Mouse (Mus musculus): ENCODE data around the gene Ccnk.

Gene Ccnk

DNA sequence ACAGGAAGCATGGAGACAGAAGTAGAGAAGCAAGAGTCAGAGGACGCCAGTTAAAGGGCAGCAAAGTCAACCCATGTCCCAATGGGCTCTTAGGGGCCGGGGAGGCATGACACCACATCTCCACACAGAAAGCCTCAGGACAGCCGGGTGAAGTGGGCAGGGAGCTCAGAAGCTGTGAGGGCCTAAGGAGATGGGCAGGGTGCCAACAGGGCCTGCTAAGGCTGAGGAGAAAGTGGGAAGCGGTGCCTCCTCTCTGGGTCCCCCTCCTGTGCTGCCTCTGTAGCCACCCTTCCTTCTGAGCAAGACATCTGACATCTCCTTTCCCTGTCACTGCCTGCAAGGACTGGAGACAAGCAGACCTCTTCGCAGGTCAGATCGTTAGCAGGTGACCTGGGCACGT is 46.4 kb downstream of the Ccnk start:
- peak; percentile 55 to 59 for DNase-seq

DNA sequence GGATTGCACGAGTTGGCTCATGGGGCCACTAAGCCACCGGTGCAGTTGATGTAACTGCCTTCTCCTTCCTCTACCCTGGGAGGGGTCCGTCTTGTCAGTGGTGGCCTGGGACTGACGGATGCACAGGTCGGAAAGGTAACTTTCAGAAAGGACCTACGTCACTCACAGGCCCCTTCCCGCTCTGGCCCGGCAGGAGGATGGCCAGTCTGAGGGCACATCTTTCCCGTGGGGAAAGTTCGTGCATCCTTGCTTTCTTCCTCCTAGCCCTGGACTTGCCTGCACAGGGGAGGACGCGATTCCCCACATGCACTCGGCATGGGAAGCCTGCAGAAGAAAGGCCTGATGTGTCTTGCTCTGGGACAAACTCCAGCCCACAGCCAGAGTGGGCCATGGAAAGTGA is 46.8 kb downstream of the Ccnk start:
- no peak for DNase-seq

DNA sequence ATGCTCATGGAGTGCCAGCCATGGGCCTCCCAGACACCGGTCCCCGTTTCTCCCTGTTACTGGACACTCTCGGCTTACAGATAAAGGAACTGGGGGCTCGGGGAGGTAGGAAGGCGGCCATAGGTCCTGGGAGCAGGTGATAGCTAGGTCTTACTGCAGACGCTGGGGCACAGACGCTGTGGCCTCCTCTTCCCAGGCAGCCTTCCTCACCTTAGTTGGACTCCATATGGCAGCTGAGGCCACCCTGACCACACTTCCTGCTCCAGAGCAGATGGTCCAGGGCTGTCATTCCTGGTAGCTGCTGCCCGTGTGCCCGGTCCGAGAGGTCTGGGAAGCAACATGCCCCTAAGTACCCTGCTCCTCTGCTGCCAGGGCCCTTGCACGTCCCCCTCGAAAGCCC is 47.6 kb downstream of the Ccnk start:
- peak; percentile 76 to 79 for DNase-seq

DNA sequence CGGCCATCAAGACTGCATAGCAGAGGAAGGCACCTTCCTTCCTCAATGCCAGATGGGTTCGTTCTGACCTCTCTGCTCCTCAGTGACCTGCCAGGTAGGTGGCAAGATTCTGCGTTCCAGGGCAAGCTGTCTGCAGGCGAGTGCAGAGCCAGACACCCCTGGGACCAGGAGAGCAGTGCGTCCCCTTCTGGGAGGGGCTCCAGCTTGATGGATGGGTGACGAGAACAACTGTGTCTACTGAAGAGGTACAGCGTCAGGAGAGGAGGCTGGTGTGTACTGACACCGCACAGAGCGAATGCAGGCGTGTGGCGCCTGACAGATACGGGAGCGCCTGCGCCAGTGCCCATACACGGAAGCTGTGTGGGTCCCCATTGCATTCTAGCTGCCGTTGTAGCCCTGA is 48.1 kb downstream of the Ccnk start:
- peak; percentile 44 to 50 for DNase-seq

DNA sequence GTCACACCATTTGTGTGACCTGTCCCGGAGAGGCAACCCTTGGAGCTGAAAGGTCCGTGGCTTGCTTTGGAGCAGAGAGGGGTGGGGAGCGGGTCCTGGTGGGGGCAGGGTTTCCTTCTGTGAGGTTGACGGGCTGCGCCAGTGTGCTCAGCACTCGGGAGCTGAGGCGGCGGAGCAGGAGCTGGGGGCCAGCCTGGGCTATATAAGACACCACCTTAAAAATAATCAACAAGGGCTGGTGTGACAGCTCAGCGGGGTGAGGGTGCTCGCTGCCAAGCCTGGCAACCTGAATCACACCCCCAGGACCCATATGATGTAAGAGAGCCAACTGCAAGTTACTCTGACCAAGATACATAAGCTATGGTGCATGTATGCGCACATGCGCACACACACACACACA is 50.7 kb downstream of the Ccnk start:
- DNase-seq: no peak

DNA sequence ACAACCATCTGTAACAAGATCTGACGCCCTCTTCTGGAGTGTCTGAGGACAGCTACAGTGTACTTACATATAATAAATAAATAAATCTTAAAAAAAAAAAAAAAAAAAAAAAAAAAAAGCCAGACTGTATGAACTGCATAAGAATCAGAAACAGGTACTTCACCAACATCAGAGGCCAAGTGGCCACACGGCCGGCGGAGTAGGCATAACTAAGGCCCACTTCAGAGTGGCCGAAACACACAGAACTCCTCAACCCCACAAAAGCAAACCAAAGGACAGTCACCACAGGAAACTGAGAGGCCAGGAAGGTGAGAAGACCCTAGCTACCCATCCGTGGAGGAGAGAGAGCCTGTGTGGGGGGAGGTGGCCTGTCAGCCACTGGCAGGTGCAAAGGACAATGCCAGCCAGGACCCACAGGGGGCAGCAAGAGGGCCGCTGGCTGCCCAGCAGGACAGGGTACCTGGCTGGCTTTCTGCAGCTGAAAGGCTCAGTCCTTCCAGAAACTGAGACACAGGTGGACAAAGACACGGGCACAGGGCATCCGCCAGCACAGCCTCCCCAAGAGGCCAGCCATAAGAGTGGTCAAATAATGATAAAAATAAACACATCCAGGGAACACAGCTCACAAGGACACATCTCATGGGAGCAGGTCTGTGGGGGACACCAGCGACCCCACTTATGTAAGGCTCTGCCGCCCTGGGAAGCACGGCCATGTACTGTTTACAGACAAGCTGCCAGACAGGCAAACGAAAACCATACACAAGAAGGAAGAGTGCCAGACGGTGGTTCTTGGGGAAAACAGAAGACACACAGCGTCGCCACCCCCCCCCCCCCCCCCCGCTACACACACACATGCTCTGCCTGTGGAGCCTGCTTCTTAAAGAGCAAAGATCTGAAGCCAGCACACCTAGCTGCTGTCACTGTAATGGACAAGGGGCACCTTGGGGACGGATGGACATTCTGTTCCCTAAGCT is 51.7 kb downstream of the Ccnk start:
- DNase-seq: peak; percentile 77 to 82

DNA sequence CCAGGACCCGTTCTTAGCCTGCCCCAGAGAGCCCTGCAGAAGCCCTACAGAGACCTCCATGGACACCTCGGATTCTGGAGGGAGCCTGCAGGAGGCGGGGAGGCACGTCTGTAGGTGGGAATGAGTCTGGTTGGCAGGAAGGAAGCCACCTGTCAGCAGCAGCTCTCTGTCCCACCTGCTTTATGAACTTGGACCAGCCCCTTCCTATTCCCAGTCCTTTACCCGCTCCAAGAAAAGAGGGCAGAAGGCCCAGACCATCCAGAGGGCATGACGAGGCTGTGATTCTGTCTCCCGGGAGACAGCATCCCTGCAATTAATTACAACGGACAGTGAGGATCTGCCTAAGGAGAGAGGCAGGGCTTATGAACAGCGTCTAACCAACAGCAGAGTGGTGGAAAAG is 52.5 kb downstream of the Ccnk start:
- DNase-seq: peak; percentile 49 to 54

DNA sequence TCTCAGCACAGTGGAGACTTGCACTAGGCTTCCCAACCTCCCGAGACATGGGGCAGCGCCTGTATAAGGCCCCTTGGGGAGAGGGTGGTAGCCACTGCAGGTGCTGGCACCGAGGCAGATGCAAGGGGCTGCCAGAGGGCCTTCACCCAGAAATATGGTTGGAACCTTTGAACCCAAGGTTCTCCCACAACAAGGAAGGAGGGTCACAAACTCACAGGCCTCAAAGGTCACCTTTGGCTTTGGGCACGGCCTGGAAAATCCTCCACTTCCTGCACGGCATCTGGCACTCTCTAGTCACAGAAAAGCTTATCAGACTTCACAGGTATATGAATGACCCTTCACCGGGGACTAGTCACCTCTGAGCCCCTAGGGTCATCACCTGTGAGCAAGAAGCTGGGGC is 54.4 kb downstream of the Ccnk start:
- no peak for DNase-seq

DNA sequence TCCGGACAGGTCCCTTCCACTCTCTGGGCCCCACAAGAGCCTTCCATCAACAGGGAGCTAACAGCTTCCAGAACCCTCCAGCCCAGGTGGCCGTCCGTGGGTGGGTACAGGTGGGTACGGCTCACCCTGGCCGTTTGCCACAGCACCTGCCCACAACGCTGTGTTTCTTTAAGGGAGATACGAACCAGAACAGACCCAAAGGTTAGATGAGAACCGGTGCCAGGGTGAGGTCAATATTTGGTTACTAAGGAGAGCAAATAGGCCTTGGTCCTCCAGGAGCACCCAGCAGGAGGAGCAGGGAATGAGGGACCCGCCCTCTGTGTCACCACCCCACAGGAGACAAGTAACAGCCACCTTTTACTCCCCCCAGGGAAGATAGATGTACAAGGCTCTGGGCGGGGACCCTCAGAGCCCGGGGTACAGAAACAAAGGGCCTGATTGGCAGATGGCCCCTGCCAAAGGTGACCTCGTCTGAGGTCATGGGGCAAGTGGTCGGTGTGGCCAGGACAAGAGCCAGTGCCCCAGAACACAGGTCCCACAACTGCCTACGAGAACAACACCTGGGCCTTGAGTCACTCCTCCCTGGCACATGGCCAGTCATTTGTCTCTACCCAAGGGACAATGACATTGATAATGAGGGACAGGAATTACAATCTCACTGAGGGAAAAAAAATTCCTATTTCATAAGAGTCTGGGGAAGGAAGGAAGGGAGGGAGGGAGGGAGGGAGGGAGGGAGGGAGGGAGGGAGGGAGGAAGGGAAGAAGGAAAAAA is 55.6 kb downstream of the Ccnk start:
- DNase-seq: no peak

DNA sequence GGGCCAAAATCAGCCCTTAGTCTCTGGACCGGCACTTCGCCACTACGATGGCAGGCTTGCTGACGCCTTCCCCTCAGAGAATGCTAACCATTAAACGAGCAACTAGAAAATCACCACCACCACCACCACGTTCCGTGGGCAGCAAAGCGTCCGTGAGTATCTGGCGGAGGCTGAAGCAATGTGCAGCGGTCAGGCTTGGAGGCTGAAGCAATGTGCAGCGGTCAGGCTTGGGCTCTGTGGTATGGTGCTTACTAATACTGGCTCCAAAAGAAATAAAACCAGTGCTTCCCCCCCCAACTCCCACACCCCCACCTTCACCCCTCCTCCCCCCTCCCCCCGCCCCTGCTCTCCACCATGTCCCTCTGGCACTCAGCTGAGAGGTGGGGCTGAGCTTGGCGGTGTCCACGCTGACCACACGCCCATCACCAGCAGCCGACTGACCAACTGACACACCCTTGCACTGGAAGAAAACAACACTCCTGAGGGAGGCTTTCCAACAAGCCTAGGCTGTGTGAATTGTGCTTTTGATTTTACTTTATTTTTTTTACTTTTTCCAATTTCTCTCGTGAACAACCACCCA is 56.7 kb downstream of the Ccnk start:
- no peak for DNase-seq

DNA sequence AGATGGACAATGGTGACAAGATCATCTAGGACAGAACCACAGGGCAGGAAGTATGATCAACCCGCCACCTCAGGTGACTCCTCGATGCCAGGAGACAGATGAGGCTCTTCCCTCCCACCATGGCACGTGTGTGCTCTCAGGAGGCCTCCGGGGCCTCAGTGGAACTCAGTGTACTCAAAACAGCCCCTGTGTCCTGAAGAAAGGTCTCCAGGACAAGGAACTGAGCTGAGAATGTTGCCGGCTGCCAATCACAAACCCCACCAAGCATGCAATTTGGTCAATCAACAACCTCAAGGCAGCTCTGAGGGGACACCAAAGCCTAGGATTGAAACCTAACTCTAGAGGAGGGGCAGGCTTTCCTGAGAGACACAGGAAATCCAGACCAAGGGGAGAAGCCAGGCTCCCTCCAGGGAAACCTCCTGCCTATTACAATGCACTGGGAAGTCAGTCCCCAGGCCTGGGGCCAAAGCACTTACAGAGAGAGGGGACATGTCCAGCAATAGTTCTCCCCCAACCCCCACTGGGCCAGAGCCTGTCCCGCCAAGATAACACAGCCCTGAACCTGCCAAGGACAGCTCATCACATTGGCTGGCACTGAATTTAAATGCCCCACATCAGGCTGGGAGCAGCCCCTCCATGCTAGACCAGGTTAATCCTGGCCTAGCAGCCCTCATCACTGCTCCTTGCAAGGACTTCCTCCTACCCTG is 58.1 kb downstream of the Ccnk start:
- DNase-seq: no peak

DNA sequence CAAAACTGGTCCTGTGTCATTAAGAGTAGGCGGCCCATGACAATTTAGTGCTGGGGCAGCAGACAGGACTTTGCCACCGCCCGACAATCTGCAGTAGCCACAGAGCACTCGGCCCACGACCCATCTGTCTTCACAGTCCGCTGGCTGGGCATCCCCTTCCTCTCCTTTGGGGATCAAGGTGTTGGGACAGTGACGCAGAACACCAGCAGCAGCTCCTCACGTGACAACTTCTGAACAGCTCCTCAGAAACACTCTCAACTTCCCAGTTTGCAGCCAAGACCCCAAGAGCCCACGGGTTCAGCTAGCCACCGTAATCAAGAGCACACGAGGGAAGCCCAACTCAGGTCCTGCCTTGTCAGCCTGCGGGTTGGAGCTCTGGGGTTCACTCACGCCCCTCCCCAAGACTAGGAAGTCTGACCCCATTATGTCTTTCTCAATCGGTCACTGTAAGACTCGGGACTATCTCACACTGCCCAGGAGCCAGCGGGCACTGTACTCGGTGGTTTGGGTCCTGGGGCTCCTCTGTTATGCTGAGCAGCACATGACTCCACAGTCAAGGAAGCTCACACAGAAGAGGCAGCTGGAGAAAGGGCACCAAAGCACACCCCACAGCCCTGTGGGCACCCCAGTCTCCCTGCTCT is 59.1 kb downstream of the Ccnk start:
- DNase-seq: no peak

DNA sequence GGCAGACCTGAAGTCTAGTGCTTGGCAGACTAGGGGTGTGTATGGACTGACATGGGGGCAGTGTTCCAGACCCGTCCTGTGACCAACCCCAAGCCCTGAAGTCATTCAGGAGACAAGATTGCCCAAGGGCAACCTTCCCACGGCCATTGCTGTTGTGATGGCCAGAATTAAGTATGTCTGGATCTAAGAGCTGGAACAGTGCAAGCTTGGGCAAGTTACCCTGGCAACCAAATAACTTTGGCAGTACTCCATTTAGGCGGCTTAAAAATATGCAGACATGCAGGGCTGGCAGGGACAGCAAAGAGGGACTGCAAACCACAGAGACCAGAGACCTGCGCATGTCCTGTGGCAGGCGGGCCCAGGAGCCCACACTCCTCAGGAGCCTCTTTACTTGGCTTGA is 60.1 kb downstream of the Ccnk start:
- DNase-seq: peak; percentile 59 to 77

DNA sequence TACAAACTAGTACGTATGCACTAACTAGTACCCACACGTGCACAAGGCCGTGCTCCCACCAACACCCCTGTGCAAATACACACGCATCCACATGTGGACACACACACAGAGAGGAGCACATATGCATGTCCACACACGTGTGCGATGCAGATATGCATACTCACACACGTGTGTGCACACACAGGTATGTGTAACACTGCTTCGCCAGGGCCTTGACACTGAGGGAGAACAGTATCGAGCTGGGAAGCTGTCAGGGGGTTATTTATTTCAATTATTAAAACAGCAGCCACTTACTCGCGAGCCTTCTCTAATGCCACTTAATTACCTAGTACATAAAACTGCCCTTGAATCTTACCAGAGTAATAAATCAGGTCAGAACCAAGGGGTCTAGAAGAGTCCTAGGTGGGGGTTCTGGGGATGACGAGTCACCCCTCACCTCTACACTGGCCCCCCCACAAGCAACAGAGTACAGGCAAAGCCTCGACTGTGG is 61.1 kb downstream of the Ccnk start:
- no peak for DNase-seq

DNA sequence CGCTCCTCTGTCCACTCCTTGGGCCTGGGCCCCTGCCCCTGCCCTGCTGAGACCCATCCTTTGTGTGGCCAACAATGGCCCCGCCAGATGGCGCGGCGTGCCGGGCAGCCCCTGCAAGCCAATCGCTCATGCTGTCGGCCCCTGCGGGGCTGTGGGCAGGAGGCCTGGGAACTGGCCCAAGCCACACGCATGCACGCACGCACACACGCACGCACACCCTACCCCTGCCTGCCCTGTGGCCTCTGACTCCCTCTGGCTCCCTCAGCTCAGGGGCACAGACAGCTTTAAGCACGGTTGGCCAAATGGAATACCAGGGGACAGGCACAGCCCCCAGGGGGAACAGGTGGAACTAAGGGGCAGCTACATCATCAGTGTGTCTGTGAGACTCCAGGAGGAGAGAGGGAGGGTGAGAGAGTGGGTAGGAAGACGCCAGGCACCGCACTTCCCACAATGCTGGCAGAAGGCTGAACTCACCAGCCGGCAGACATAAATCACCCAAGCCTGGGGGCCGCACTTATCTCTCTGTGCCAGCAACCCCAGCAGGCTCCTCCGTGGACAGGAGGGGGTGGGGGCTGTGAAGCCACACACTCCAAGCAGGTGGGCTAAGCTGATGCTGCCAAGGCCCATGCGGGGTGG is 61.7 kb downstream of the Ccnk start:
- DNase-seq: peak; percentile 60 to 66

DNA sequence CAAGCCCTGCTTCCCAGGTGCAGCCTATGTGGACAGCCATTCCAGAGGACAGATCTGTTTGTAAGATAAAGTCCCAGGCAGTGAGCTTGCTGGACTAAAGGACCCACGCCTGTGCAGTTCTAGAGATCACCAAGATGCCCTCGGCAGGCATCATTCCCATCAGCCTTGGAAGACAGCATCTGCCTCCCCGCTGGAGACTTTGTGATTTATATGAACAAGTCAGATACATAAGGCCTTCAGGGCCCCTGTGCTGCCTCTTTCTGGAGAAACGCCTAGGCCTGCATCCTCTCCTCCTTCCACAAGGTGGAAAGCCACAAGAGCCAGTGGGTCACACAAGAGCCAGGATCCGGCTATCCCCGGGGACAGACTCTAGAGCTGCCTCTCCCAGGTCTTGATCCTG is 62.2 kb downstream of the Ccnk start:
- no peak for DNase-seq

DNA sequence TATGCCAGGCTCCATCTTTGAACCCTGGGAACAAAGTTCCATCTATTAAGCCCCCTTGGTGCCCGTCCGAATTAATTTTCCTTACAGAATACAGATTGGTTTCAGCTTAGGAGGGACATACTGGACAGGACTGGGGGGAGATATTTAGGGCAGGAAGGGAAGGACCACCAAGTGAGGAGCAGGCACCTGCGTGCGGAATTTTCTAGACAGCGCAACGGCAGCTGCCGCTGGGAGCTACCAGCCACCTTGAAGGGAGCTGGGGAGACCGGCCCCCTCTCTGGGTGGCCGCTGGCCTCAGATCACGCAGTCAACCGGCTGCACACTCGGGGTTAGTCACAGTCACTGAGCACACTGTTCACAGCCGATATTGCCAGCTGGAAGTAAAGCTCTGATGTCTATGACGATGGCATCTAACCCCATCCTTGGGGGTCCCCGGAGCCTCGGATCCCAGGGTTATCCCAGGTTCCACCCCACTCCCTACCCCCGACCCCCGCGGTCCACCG is 62.9 kb downstream of the Ccnk start:
- no peak for DNase-seq

DNA sequence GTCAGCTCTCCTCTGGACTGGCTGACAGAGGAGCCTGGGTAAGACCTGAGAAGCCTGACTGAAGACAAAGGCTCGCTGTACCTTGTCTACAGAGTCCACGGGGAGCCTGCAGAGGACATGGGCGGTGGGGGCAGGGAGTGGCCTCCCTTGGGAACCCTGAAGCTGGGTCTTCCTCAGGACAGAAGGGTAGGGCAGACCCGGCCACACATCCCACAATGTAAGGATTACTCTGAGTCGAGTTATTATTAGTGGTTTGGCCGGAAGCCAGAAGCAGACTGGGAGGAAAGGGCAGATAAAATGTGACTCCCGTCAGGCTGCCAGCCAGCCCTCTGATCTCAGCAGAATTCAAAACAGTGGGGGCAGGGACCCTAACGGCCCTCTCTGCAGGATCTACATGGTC is 65.4 kb downstream of the Ccnk start:
- peak; percentile 78 to 80 for DNase-seq

DNA sequence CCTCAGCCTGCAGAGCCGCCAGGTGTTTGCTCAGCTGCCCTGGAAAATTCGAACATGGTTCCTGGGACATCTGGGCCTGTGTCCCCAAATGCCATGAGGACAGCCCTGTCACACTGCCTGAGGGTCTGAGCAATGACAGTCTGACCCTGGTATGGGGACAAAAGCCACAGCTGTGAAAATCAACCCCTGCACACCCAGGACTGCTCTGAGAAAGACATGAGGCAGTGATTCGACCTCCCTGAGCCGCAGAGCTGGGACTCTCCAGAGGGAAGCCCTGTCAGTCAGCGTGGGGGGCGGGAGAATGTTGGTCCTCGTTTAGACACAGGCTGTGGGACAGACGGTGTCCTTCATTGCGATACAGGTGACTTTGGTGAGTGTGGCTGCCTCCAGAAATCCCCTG is 66.2 kb downstream of the Ccnk start:
- DNase-seq: no peak

DNA sequence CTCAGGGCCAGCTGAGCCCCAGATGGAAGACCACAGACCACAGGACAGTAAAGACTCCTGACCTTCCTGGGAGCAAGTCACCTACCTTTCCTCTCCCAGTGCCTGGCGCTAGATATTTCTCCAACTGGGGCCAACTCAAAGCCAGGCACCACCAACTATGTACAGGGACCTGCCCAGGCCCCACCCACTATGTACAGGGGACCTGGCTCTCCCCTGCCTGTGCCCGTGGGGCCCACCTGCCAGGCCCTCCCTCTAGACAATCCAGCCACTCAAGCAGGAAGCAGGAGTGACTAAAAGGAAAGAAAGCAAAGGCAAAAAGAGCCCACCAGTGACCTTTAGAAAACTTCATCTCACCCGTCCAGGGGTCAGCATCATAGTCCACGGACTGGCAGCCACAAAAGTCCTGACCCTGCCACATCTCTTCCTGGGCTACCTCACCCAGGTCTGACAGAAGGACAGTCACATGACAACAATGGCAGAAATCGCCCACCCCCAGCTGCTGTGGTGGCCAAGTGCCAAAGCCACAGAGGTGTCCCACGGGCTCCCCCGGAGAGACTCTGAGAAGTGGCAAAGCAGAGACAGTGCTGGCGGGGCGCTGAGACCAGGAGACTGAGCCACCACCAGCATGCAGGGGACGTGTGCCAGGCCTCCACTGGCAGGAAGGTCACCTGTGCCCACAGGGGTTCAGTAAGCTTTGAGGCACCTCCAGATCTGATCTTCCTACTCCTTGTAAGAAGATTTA is 67.6 kb downstream of the Ccnk start:
- DNase-seq: peak in 1 of 2 experiments; percentile 53

DNA sequence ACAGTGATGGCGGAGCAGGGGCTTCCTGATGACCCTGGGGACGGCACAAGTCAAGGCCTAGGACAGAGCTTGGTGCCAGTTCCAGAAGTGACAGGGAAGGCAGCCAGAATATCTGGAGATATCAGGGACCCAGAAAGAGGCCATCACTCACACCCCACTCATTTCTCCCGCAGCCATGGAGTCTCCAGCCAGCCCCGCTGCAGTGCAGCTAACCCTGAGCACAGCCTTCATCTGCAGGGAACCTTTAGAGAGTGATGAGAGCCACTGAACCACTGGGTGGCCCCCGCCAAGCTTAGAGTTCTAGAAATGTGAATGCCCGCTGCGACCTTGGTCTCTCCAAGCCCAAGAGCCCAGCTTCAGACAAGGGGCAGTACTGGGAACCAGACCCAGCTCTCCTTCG is 69.6 kb downstream of the Ccnk start:
- DNase-seq: no peak
